Mouse (Mus musculus) liver, embryonic 11.5 days (tissue): ENCODE data around the gene Slc25a45. TPM values are rescaled to one million over a fixed set of nuclear protein-coding genes. Genes with fewer than 3 reads are reported as not detected.
A peak's percentile ranks its signal among the peaks of the same experiment; 100 is the strongest.

ENCODE experiments used
- ATAC-seq: fragments of 200-750 bp; cut with Nextera tagmentation; replicated peaks from 2 replicates; pipeline ENCODE4 v1.8.0; 2017; ENCODE audit warnings: moderate number of reproducible peaks, mild to moderate bottlenecking, moderate TSS enrichment, moderate library complexity; ENCODE audit not compliant: low FRiP score
- DNase-seq: peaks from one replicate; pipeline ENCODE4 v3.0.0-alpha.2; 2017; ENCODE audit warnings: low spot score
- H3K27ac ChIP-seq: fragments of 300-500 bp; sonication (generic); 2 replicates; pipeline ENCODE4 v1.5.1; 2014; ENCODE audit warnings: mild to moderate bottlenecking, low read depth, low read length, control low read depth
- H3K27me3 ChIP-seq: fragments of 300-500 bp; sonication (generic); replicated peaks from 2 replicates; pipeline ENCODE4 v1.6.1; 2014; ENCODE audit warnings: low read length, mixed read lengths; ENCODE audit not compliant: control insufficient read depth, insufficient read depth
- H3K36me3 ChIP-seq: fragments of 300-500 bp; sonication (generic); 2 replicates; pipeline ENCODE4 v1.6.1; 2014; ENCODE audit warnings: mild to moderate bottlenecking, low read length, moderate library complexity, mixed read lengths; ENCODE audit not compliant: control insufficient read depth, insufficient read depth
- H3K4me1 ChIP-seq: fragments of 300-500 bp; sonication (generic); replicated peaks from 2 replicates; pipeline ENCODE4 v1.6.1; 2014; ENCODE audit warnings: low read length, mixed read lengths; ENCODE audit not compliant: control insufficient read depth, insufficient read depth
- H3K4me2 ChIP-seq: fragments of 300-500 bp; sonication (generic); 2 replicates; pipeline ENCODE4 v1.6.1; 2014; ENCODE audit warnings: mild to moderate bottlenecking, control low read depth, moderate library complexity
- H3K4me3 ChIP-seq: fragments of 300-500 bp; sonication (generic); 2 replicates; pipeline ENCODE4 v1.5.1; 2014; ENCODE audit warnings: low read depth, low read length, control low read depth
- H3K9ac ChIP-seq: fragments of 300-500 bp; sonication (generic); 2 replicates; pipeline ENCODE4 v1.6.1; 2014; ENCODE audit warnings: low read depth, low read length, control low read depth
- H3K9me3 ChIP-seq: fragments of 300-500 bp; sonication (generic); 2 replicates; pipeline ENCODE4 v1.6.1; 2016; ENCODE audit warnings: low read length, inconsistent platforms, mixed read lengths; ENCODE audit not compliant: control insufficient read depth
- WGBS: fragments of 180-500 bp; shearing (Covaris S2); extraction: QIAGEN DNeasy Blood & Tissue Kit; methylation state at CpG from one replicate; pipeline ENCODE4 v1.1.7; 2014; 5-methylcytosine and 5-hydroxymethylcytosine counted together
- polyA plus RNA-seq: library from polyadenylated mRNA; unstranded; fragments of >200 nt; fragmentation: Nextera tagmentation; extraction: Ambion mirVana; gene quantifications from 2 replicates; pipeline ENCODE4 v1.2.1, GENCODE M21; 2014

Gene Slc25a45
- polyA plus RNA-seq, 1 experiment from 2014 or later, result 8.2 TPM

- Histone ChIP-seq H3K27ac (no peak overlapping the region), H3K4me1 (peaks cover 30% of the 10 kb centered on the region), H3K27me3 (no peaks in the 10 kb centered on the region), H3K4me3 (no peak overlapping the region), H3K9ac (no peak overlapping the region), H3K36me3 (0 out of 2 replicates have a peak, but pooled peaks cover 2% of the 10 kb centered on the region), H3K4me2 (no peak overlapping the region), H3K9me3 (no peaks in the 10 kb centered on the region)
- WGBS, result 85% methylated on average over 4 of the region's 4 CpGs
- ATAC-seq (no peak), DNase-seq (no peak)
Observed at GRCm38 (mm10) chr19:5838892-5839165, 38.8 kb upstream of the Slc25a45 start.

DNA sequence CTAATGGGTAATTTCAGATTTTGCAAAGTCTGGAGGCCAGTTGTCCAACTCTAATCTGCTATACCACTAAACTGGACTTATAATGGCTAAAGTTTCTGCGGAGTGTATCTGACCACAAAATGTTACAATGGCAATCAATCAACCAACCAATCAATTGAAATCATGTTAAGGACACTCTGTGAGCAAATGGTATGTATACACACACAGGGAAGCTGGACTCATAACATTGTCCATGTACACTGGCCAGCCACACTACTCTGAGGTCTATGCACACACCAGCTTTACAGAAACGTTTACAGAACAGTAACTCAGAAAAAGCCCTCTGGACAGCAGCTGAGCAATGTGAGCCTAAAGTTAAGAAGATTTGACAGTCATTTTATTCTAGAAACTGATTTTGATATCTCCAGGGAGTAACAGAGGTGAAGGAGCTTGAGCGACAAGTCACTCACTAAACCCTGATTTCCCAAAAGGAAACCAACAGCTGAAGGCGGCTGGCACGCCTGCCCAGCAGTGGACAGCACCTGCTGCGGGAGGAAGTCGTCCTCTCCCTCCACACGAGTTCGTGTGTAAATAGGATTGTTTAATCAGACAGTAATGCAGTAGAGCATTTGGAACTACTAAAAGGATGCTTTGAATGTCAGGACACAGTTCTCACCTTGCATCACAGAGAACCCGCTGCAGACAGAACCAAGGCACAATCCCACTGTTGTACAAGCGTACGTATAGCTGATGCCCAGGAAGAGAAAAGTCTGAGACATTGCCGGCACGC, 38.1 kb upstream of the Slc25a45 start:
- 74% methylated on average over 14 of the region's 14 CpGs for WGBS

GRCm38 (mm10) chr19:5840086-5840889, 37.3 kb upstream of the Slc25a45 start:
- 78% methylated on average over 18 of the region's 18 CpGs for WGBS
- H3K9ac ChIP-seq, result no peak overlapping the region
- no peak overlapping the region for H3K4me3 ChIP-seq
- no peaks in the 10 kb centered on the region for H3K36me3 ChIP-seq
- DNase-seq, result no peak
- H3K27ac ChIP-seq, result no peak overlapping the region
- H3K4me2 ChIP-seq, result no peak overlapping the region
- no peaks in the 10 kb centered on the region for H3K27me3 ChIP-seq
- peaks cover 44% of the 10 kb centered on the region for H3K4me1 ChIP-seq
- H3K9me3 ChIP-seq, result no peaks in the 10 kb centered on the region
- ATAC-seq, result no peak

More for the DNA sequence above, 38.1 kb upstream of the Slc25a45 start:
- no peak overlapping the region for H3K4me3 ChIP-seq
- H3K27me3 ChIP-seq, result no peaks in the 10 kb centered on the region
- no peak for DNase-seq
- 0 out of 2 replicates have a peak, but pooled peaks cover 2% of the 10 kb centered on the region for H3K36me3 ChIP-seq
- ATAC-seq, result no peak
- peaks cover 36% of the 10 kb centered on the region for H3K4me1 ChIP-seq
- no peaks in the 10 kb centered on the region for H3K9me3 ChIP-seq
- H3K4me2 ChIP-seq, result no peak overlapping the region
- H3K9ac ChIP-seq, result no peak overlapping the region
- no peak overlapping the region for H3K27ac ChIP-seq

DNA sequence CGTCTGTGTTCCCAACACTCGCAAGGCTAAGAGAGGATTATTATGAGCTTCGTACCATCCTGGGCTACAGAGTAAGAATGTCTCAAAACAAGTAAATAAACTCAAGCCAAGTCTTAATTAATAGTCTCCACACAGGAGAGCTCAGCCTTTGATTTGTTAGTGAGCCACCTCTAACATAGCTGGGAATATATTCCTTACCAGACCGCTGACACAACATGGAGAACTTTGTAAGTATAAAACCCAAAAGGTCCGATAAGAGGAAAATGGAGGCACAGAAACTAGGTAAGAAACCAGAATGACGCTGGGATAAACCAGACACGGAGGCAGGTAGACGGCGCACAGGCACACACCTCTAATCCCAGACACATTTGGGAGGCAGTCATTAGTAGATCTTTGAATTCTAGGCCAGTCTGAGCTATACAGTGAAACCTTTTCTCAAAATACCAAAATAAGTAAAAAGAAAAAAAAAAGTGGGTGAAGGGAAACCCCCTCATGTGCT, 36.7 kb upstream of the Slc25a45 start:
- H3K9me3 ChIP-seq, result no peaks in the 10 kb centered on the region
- H3K36me3 ChIP-seq, result no peaks in the 10 kb centered on the region
- H3K27ac ChIP-seq, result peak overlapping the region; percentile 98
- H3K4me2 ChIP-seq, result peak overlapping the region; percentile 78
- no peak overlapping the region for H3K4me3 ChIP-seq
- no peak overlapping the region for H3K9ac ChIP-seq
- 87% methylated on average over 9 of the region's 9 CpGs for WGBS
- H3K4me1 ChIP-seq, result peaks cover 43% of the 10 kb centered on the region
- no peaks in the 10 kb centered on the region for H3K27me3 ChIP-seq
- DNase-seq, result no peak
- no peak for ATAC-seq

- peak overlapping the region; percentile 78 for H3K4me2 ChIP-seq
- peak overlapping the region; percentile 98 for H3K27ac ChIP-seq
- ATAC-seq (no peak), DNase-seq (no peak)
- peak overlapping the region; percentile 56 for H3K9ac ChIP-seq
- no peaks in the 10 kb centered on the region for H3K9me3 ChIP-seq
- H3K27me3 ChIP-seq, result no peaks in the 10 kb centered on the region
- H3K4me3 ChIP-seq, result 0 out of 2 replicates have a peak overlapping the region, but pooled peaks have one; percentile 3
- peaks cover 46% of the 10 kb centered on the region for H3K4me1 ChIP-seq
- WGBS, result 44% methylated on average over 4 of the region's 4 CpGs
- H3K36me3 ChIP-seq, result no peaks in the 10 kb centered on the region
Observed at GRCm38 (mm10) chr19:5841389-5841946, 36.1 kb upstream of the Slc25a45 start.

DNA sequence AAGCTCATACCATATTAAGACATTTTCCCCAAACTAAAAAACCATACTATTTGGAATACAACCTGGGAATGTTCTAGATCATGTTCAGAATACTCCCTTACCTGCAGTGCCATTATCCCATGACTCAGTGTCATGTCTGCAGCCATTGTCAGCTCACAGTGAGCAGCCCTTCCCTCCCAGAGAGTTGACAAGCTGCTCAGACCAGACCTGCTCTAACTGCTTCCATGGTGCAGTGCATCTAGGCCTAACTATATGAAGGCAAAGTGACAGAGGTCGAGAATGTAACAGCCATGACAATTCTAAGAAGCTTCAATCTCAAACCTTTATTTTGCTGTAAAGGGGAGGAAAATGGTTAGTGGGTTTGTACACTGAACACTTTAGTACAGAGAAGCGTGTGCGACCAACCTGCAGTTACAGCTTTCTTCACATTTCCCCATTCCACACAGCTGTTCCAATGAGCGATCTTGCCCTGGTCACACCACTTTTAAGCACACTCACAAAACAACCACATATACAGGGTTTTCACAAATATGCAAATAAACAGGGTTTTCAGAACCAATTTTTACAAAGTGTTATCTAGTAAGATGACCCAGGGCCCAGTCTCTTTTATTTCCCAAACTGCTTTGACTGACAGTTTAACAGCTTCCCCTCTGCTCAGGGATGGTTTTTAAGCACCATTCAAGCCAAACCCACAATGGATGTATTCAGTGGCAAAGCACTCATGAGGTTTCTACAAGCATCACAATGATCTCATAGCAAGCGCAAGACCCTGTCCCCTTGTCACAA, 35.4 kb upstream of the Slc25a45 start:
- no peaks in the 10 kb centered on the region for H3K9me3 ChIP-seq
- peaks cover 53% of the 10 kb centered on the region for H3K4me1 ChIP-seq
- no peaks in the 10 kb centered on the region for H3K27me3 ChIP-seq
- H3K4me2 ChIP-seq, result peak overlapping the region; percentile 78
- DNase-seq (no peak), ATAC-seq (no peak)
- H3K4me3 ChIP-seq, result peak overlapping the region; percentile 46; the same call in 1 of the 2 replicates
- 67% methylated on average over 5 of the region's 5 CpGs for WGBS
- no peaks in the 10 kb centered on the region for H3K36me3 ChIP-seq
- H3K27ac ChIP-seq, result peak overlapping the region; percentile 98
- H3K9ac ChIP-seq, result peak overlapping the region; percentile 65

DNA sequence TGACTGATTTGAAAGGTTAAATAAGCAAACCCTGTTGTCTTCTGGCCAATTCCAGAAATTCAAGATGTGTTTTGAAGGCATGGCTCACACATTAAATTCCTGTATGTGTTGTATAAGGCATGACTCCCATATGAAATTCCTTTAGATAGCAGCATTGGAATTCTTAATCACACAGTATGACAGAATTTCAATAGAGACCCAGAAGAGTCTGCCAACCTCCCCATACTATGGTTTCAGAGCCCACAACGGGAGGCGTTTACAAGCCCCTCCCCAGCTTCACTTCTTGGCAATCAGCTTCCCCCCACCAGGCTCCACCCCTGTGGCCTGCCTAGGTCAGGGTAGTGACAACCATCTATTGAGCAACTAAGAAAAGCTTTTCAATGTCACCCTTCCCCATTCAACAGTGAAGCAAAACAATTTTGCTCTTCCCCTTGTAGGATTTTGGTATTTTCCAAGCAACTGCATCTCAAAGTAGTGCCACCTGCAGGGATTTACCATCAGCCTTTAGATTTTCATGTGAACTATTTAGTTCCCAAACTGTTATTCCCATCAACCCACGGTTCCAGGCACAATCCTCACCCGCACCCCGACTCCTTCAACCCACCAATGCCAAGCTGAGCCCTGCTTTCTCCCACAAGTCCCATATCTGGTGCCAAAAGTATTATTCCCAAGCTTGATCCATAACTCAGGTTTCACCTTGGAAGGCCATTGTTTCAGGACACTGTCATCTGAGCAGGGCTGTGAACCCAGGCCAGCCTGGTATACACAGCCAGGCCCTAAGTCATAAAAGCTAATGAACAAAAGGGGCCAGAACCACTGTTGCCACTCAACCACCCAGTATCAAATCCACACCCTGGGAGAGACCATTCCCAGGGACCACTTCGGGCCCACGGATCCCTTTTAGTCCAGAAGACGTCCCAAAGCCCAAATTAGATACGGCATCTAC, 34.5 kb upstream of the Slc25a45 start:
- H3K9me3 ChIP-seq, result no peaks in the 10 kb centered on the region
- peak overlapping the region; percentile 65 for H3K9ac ChIP-seq
- peaks cover 62% of the 10 kb centered on the region for H3K4me1 ChIP-seq
- H3K27ac ChIP-seq, result peak overlapping the region; percentile 98
- 54% methylated on average over 9 of the region's 9 CpGs for WGBS
- no peaks in the 10 kb centered on the region for H3K27me3 ChIP-seq
- H3K4me3 ChIP-seq, result peak overlapping the region; percentile 46
- ATAC-seq (no peak), DNase-seq (no peak)
- H3K36me3 ChIP-seq, result no peaks in the 10 kb centered on the region
- peak overlapping the region; percentile 78 for H3K4me2 ChIP-seq
